Mouse (Mus musculus) macrophage (primary cell): ENCODE measurements around the gene Erich6b. TPM values are rescaled to one million over a fixed set of nuclear protein-coding genes. Genes with fewer than 3 reads are reported as not detected.

Experiments
- H3K27ac ChIP-seq: fragments of 350-480 bp; formaldehyde crosslinking; 2 replicates; pipeline ENCODE4 v1.9.0; 2021
- H3K36me3 ChIP-seq: fragments of 350-480 bp; formaldehyde crosslinking; 2 replicates; pipeline ENCODE4 v1.9.0; 2021; ENCODE audit errors: inconsistent target
- H3K4me3 ChIP-seq: fragments of 350-480 bp; formaldehyde crosslinking; 2 replicates; pipeline ENCODE4 v1.9.0; 2021; ENCODE audit errors: inconsistent target
- H3K79me2 ChIP-seq: fragments of 350-480 bp; formaldehyde crosslinking; 2 replicates; pipeline ENCODE4 v1.9.0; 2021; ENCODE audit errors: inconsistent target
- WGBS: methylation state at CpG from one replicate; pipeline ENCODE4 v1.1.7; 2026; ENCODE audit warnings: inconsistent platforms; ENCODE audit not compliant: missing documents; 5-methylcytosine and 5-hydroxymethylcytosine counted together
- polyA plus RNA-seq: library from polyadenylated mRNA; stranded (reverse); fragments of 250-400 nt; gene quantifications from 3 replicates; pipeline ENCODE4 v1.2.4, GENCODE M21; 2018; ENCODE audit warnings: inconsistent platforms
- total RNA-seq, 78 experiments: library from RNA; depleted of rRNA; stranded (reverse); fragments of 250-400 nt; gene quantifications; 1 replicate in 9 of 78; 2 replicates in 24 of 78; 3 replicates in 43 of 78; 4 replicates in 2 of 78; pipeline ENCODE4 v1.2.4; 2018; ENCODE audit warnings: inconsistent platforms in 56 of 78

The Erich6b gene
- not detected for total RNA-seq (2018; cell fraction: chromatin; rRNA removed)
- not detected for total RNA-seq (2018; cell fraction: cytosol; rRNA removed)
- not detected for total RNA-seq (2018; cell fraction: nucleus; rRNA removed)
- not detected in 3 replicates for polyA plus RNA-seq

DNA sequence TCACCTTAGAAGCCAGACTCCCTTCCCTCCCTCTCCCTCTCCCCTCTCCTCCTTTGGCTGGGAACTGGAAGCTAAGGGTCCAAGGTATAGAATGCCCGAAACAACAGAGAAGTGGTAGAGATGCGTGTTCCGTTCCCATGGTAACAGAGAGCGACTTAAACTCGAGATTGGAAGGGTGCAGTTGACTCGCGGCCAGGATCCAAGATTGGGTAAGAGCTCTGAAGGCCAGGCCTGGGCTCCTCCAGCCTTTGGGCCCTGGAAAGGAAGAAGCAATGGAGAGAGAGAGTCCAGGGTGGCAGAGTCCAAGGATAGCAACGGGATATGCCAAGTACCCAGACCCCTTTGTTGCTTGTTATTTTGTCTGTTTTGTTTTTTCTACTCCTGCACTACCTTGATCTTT lies at the start of gene Erich6b:
Gene Erich6b, plus strand, starts transcription at position 180 of the 400 bp plus-strand sequence.
- Histone ChIP-seq H3K36me3 (no peaks in the 10 kb centered on the region), H3K4me3 (no peak within 1 kb of the TSS), H3K79me2 (no peaks in the 10 kb centered on the region), H3K27ac (no peak within 1 kb of the TSS)
- WGBS, result 81% methylated on average over 8 of the region's 8 CpGs

DNA sequence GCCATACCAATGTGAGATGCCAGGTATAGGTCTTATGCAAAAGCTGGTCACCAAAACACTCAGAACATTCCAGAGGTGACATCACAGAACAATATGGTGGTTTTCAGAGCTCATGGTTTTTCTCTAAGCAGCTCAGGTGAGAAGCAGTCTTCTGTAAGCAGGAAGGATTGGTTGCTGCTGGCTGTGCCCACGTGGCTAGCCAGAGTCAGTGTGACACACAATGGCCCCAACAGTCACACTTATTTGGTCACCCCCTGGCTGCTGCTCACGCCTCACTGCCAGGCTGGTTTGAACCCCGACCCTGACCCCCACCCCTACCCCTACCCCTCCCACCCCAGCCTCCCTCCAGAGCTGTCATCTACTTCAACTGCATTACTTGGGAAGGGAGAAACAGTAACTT lies 49.1 kb upstream of the Erich6b start, which contains the start of gene Spert:
Gene Spert, minus strand, starts transcription at position 139 of the 400 bp plus-strand sequence.
- Histone ChIP-seq H3K27ac (no peak within 1 kb of the TSS), H3K4me3 (no peak within 1 kb of the TSS), H3K36me3 (no peaks in the 10 kb centered on the region), H3K79me2 (no peaks in the 10 kb centered on the region)
- 77% methylated on average over 3 of the region's 3 CpGs for WGBS

DNA sequence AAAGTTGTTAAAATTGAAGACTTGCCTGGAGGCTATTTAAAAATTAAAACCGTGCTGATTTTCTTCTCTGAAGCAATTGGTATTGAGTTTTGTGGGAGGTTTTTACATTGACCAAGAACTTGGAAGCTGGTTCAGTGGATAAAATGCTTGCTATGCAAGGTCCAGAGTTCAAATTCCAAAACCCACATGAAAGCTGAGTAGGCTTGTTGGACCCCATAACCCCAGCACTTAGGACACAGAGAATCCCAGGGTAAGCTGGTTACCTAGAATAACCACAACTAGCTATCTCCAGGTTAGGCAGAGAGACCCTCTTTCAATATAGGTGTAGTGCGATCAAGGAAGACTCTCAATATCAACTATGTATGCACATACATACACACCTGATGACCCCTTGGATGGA lies 32.9 kb upstream of the Erich6b start:
- H3K27ac ChIP-seq, result no peak overlapping the region
- WGBS, result 88% methylated on average over 2 of the region's 2 CpGs

DNA sequence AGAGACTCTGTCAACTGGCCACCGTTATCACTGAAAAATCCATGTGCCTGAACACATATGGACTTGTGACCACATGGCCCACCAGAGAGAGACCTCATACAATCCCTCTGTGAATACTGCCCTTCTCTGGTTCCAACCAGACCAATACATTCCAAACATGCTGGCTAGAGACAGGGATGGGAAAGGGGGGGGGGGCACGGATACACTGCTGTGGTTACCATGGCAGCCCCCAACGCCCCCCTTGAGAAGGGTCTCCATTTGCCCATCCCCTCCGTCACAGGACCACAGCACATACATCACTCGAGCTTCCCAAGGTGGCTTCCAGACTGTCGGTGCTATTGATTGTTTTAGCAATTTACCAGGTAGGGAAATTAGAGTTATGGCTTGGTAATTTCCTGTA lies 25.7 kb upstream of the Erich6b start:
- Histone ChIP-seq H3K79me2 (no peaks in the 10 kb centered on the region), H3K4me3 (no peak overlapping the region), H3K27ac (no peak overlapping the region), H3K36me3 (no peaks in the 10 kb centered on the region)
- WGBS, result 82% methylated on average over 6 of the region's 6 CpGs

More for the DNA sequence above, 32.9 kb upstream of the Erich6b start:
- Histone ChIP-seq H3K36me3 (no peaks in the 10 kb centered on the region), H3K4me3 (no peak overlapping the region), H3K79me2 (no peaks in the 10 kb centered on the region)

DNA sequence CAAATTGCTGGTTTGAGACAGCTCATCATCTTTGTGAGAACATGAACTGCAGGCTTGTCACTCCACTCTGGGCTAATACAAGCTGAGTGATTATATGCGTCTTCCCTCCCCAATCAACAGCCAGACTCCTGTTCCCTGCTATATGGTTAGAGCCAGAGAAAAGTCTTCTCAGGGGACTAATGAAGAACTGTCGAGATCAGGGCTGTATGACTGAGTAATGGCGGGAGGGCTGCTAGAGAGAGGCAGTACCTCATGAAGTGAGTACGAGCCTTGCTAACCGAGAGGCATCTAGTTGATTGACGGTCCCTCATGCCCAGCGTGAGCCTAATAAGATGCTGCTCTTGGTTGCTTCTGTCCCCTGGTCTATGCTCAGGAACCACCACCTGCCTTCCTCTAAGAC lies 19.1 kb upstream of the Erich6b start:
- 88% methylated on average over 7 of the region's 7 CpGs for WGBS
- no peak overlapping the region for H3K4me3 ChIP-seq

DNA sequence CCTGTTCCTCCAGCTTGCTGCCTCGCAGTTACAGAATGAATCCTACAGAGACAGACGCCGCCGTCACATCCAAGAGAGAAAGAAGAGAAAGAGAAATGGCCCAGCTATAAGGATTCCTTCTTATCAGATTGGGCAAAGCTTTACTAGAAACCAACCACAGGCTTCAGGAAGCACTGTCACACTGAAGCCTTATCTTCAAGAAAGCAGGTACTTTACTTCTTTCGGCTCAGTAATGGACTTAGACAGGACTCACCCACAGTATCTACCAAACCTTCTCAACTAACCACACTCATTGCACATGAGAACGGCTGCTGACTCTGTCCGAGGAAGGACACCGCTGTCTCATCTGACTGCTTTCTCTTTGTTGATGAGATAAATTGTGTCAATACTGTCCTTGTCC lies 13.2 kb upstream of the Erich6b start:
- Histone ChIP-seq H3K79me2 (no peaks in the 10 kb centered on the region), H3K4me3 (no peak overlapping the region), H3K27ac (no peak overlapping the region), H3K36me3 (no peaks in the 10 kb centered on the region)
- 74% methylated on average over 8 of the region's 8 CpGs for WGBS

More for the DNA sequence above, 19.1 kb upstream of the Erich6b start:
- no peaks in the 10 kb centered on the region for H3K79me2 ChIP-seq
- no peaks in the 10 kb centered on the region for H3K36me3 ChIP-seq
- H3K27ac ChIP-seq, result no peak overlapping the region

DNA sequence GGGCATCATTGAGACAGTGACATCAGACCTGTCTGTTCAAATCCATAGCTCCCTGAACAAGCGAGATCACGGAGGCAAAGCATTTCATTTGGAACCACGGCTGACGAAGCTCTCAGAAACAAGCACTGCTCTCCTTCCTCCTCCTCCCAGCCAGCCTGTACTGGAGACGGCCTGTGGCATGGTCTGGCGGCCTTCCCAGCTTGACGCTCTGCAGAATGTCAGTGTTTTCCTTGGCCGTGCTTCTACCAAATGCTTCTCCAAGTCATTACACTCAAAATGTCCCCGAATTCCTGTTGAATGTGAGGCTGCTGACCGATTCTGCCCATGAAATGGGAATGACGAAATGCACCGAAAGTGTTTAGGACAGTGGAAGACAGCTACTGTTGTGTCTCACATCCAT lies 6.7 kb upstream of the Erich6b start:
- H3K36me3 ChIP-seq, result no peaks in the 10 kb centered on the region
- H3K79me2 ChIP-seq, result no peaks in the 10 kb centered on the region
- 75% methylated on average over 12 of the region's 12 CpGs for WGBS
- no peak overlapping the region for H3K4me3 ChIP-seq
- no peak overlapping the region for H3K27ac ChIP-seq

DNA sequence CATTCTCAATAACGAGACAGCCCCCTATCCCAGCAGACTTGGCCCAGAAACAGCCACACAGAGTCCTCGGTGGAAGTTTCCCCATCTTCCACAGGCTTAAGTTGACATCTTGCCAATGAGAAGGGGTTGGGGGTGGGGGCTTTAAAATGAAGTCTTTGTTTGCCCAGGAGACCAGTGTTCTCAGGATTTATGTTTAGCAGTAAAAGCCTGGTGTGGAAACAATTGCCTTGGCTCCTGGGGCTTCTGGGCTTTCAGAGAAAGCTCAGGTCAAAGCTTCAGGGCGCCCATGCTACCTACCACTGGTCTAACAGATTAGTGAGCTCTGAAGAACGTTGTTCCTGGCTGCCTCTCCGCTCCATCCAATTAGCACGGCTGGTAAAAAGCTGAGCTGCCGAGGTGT lies 6.0 kb upstream of the Erich6b start:
- no peak overlapping the region for H3K4me3 ChIP-seq
- no peaks in the 10 kb centered on the region for H3K36me3 ChIP-seq
- H3K27ac ChIP-seq, result no peak overlapping the region
- H3K79me2 ChIP-seq, result no peaks in the 10 kb centered on the region
- 75% methylated on average over 7 of the region's 7 CpGs for WGBS

DNA sequence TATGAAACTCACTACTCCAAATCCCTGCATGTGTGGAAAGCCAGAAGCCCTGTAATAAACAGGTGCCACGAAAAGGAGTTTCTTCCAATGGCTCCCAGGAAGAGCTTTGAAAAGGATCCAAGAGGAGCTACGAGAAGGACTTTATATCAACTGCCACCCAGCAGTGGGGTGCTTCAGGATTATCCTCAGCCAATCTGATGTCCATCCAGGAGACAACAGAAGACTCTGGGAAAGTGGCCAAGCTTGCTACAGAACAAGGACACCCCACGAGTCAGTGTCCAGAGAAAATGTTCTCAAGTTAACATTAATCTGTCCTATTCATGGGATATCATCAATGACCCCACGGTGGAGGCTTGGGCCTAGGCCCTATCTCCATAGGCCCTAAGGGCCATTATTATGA lies 4.4 kb upstream of the Erich6b start:
- Histone ChIP-seq H3K79me2 (no peaks in the 10 kb centered on the region), H3K4me3 (no peak overlapping the region), H3K27ac (no peak overlapping the region), H3K36me3 (no peaks in the 10 kb centered on the region)
- 89% methylated on average over 4 of the region's 4 CpGs for WGBS

DNA sequence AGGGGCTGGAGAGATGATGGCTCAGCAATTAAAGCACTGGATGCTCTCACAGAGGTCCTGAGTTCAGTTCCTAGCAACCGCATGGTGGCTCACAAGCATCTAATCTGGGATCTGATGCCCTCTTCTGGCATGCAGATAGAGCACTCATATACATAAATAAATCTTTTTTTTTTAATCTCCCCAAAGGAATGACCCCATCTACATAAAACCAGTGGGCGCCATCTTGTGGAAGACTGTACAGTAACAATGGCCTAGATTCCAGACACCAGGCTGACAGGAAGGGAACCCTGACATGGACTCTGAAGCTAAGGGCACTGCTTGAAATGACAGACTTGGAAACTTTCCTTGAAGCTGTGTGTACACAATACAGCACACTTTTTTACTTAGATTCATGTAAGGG lies 1.2 kb upstream of the Erich6b start:
- Histone ChIP-seq H3K27ac (no peak overlapping the region), H3K36me3 (no peaks in the 10 kb centered on the region), H3K79me2 (no peaks in the 10 kb centered on the region), H3K4me3 (no peak overlapping the region)
- WGBS, result 91% methylated on average over 2 of the region's 2 CpGs

DNA sequence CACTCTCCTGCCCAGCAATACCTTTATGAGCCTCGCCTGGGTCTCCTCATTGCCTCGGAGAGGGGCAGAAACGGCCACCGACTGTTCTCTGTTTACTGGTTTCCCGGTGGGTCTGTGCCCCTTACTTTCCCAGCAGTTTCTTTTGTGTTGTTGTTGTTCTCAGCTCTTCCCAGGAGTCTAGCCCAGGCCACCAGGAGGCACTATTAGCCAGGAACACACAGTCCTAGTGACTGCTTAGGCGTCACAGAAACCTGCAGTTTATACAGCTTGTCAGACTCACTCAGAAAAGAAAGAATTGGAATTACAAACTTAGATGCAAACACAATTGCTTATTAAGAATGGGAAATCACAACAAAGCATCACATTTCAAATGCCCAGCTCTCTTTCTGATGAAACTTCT lies 690 bp upstream of the Erich6b start:
- no peaks in the 10 kb centered on the region for H3K79me2 ChIP-seq
- no peak overlapping the region for H3K27ac ChIP-seq
- H3K4me3 ChIP-seq, result no peak overlapping the region
- H3K36me3 ChIP-seq, result no peaks in the 10 kb centered on the region
- WGBS, result 89% methylated on average over 5 of the region's 6 CpGs

DNA sequence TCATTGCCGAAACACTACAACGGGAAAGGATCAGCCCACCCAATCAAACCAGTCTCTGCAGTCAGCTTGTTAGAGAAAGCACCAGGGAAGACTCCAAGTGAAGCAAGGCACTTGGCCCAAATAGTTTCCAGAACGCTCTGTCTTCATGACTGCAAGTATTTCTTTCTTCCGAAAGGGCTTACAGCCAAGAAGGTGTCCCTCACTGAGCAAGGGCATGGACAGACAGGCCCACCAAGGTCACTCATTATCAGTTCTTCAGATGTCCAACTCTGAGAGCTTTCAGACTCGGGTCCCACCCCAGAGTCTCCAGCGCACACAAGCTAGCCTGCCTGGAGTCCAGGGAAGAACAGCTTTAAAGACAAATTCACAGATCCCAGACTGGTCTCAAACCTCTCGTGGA lies 3.4 kb downstream of the Erich6b start:
- no peak overlapping the region for H3K27ac ChIP-seq
- H3K36me3 ChIP-seq, result no peaks in the 10 kb centered on the region
- no peak overlapping the region for H3K4me3 ChIP-seq
- 95% methylated on average over 7 of the region's 7 CpGs for WGBS
- H3K79me2 ChIP-seq, result no peaks in the 10 kb centered on the region

DNA sequence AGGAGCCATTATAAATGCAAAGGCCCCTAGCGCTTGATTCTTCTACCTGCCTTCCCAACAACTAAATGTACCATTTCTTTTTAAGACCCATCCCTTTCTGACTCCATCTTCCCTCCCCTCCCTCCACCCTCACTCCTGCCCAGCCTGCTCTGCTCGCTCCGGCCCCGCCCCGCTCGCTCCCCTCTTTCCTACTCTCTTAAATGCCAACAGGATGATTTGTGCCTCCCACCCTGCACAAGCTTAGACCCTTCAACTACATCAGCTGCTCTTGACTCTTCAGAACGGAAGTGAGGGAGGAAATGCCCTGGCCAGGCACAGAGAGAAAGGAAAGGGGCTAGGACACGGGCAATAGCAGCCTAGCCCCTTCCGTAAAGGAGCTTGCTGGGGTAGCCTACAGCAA lies 4.0 kb downstream of the Erich6b start:
- H3K27ac ChIP-seq, result no peak overlapping the region
- 35% methylated on average over 9 of the region's 9 CpGs for WGBS
- H3K4me3 ChIP-seq, result no peak overlapping the region
- H3K36me3 ChIP-seq, result no peaks in the 10 kb centered on the region
- H3K79me2 ChIP-seq, result no peaks in the 10 kb centered on the region

DNA sequence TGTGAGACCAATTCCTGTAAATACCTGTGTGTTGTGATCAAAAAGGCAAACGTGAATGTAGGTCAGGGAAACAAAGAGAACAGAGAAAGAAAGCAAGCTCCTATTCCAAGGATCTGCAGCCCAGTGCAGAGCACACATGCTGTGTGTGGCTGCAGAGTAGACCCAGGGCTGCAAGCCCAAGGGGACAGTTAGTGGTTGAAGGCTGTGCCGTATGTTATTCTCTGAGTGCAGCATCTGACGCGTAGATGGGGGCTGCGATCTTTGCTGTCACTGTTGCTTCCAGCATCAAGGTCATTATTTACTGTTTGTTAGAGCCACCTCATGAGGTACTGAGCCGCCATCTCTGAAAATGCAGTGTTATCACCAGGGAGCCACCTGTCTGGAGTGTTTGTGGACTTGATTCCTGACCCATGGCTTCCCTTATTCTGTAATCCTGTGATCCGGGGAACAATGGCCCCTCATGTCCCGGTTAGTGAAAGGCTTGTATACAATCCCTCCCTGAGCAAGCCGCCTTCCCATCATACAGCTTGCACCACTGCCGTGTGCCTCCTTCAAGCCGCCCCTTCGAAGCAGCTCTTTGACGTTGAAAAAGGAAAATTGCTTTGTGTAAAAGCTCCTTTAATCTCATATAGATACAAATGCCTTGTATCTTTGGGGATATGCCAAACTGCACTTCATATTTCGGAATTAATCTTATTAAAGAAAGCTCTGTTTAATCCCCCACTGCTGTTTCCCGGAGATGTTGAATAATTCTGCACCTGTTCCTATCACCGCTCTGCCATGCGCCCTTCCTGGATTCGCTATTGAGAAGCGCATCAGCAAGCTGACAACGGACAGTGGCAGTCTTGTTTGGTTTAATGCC lies 5.1 kb downstream of the Erich6b start:
- H3K27ac ChIP-seq, result no peak overlapping the region
- no peaks in the 10 kb centered on the region for H3K36me3 ChIP-seq
- WGBS, result 93% methylated on average over 20 of the region's 20 CpGs
- no peak overlapping the region for H3K4me3 ChIP-seq
- no peaks in the 10 kb centered on the region for H3K79me2 ChIP-seq

DNA sequence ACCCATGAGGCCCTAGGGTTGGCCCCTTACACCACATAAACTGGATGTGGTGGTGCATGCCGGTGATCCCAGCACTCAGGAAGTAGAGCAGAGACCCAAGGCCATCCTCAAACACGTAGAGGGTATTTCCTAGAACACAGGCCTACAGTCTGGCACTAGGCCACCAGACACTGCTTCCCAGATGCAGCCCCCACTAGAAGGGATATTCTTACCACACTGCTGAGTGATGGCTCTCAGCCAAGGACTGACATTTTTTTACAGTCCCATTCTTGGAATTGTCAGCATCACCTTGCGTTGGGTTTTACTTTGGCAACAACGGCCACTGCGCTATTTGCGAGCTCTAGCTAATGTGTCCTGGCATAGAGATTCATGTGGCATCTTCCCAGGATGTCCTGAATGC lies 18.9 kb downstream of the Erich6b start:
- no peak overlapping the region for H3K4me3 ChIP-seq
- H3K36me3 ChIP-seq, result no peaks in the 10 kb centered on the region
- 86% methylated on average over 6 of the region's 6 CpGs for WGBS
- H3K79me2 ChIP-seq, result no peaks in the 10 kb centered on the region
- no peak overlapping the region for H3K27ac ChIP-seq
